Mouse (Mus musculus): ENCODE measurements around the gene Mtus2. TPM values are rescaled to one million over a fixed set of nuclear protein-coding genes. Genes with fewer than 3 reads are reported as not detected.

Mtus2 gene
- polyA plus RNA-seq, 1 experiment: 0.05 TPM

- H3ac ChIP-seq (ENCODE audit: control insufficient read depth, insufficient read length): no peak overlapping the region
- no peak overlapping the region for H3K4me3 ChIP-seq
- no peaks in the 10 kb centered on the region for H3K36me3 ChIP-seq (ENCODE audit: control insufficient read depth, insufficient read depth)
- H3K27me3 ChIP-seq (ENCODE audit: control insufficient read depth, insufficient read depth, insufficient read length): no peaks in the 10 kb centered on the region
- H3K79me2 ChIP-seq (ENCODE audit: control insufficient read depth, insufficient read depth): no peaks in the 10 kb centered on the region
- H3K4me2 ChIP-seq (ENCODE audit: low read depth): no peak overlapping the region
- no peak for TF ChIP-seq TCF3 (IDR thresholded peaks at IDR 0.05; ENCODE audit: insufficient read length, low read depth)
- no peak for TF ChIP-seq E2F4 (IDR thresholded peaks at IDR 0.05; ENCODE audit: insufficient read depth)
- no peak for TF ChIP-seq USF1 (IDR thresholded peaks at IDR 0.05; ENCODE audit: low read depth)
- no peak for TF ChIP-seq TCF12 (IDR thresholded peaks at IDR 0.05; ENCODE audit: insufficient read depth, poor library complexity, severe bottlenecking)
- no peak for TF ChIP-seq MAX (IDR thresholded peaks at IDR 0.05; ENCODE audit: low read depth)
- TF ChIP-seq REST (IDR thresholded peaks at IDR 0.05; ENCODE audit: insufficient read depth, insufficient read length): peak; percentile 80
- TF ChIP-seq POLR2AphosphoS2 (IDR thresholded peaks at IDR 0.05; ENCODE audit: insufficient read length, low read depth): no peak
- TF ChIP-seq POLR2A (IDR thresholded peaks at IDR 0.05; ENCODE audit: insufficient read length, low read depth): no peak
Measured at GRCm38 (mm10) chr5:148069909-148070308, 112.8 kb downstream of the Mtus2 start.

- Histone ChIP-seq H3K79me2 (ENCODE audit: control insufficient read depth, insufficient read depth) (no peaks in the 10 kb centered on the region), H3K36me3 (ENCODE audit: control insufficient read depth, insufficient read depth) (no peaks in the 10 kb centered on the region), H3ac (ENCODE audit: control insufficient read depth, insufficient read length) (no peak overlapping the region), H3K4me2 (ENCODE audit: low read depth) (no peak overlapping the region), H3K4me3 (no peak overlapping the region), H3K27me3 (ENCODE audit: control insufficient read depth, insufficient read depth, insufficient read length) (no peaks in the 10 kb centered on the region)
- no peak for TF ChIP-seq SRF (IDR thresholded peaks at IDR 0.05; ENCODE audit: control insufficient read depth, insufficient read length, low read depth)
- no peak for TF ChIP-seq MYOG (IDR thresholded peaks at IDR 0.05; ENCODE audit: control insufficient read depth in 1 of 3, insufficient read depth in 1 of 3, insufficient read length in 2 of 3, low read depth in 2 of 3)
- TF ChIP-seq USF1 (IDR thresholded peaks at IDR 0.05; ENCODE audit: low read depth): no peak
- peak; percentile 89 for TF ChIP-seq REST (IDR thresholded peaks at IDR 0.05; ENCODE audit: insufficient read depth, insufficient read length)
- TF ChIP-seq TCF3 (IDR thresholded peaks at IDR 0.05; ENCODE audit: insufficient read length, low read depth): no peak
- TF ChIP-seq E2F4 (IDR thresholded peaks at IDR 0.05; ENCODE audit: insufficient read depth): no peak
Measured at GRCm38 (mm10) chr5:148071800-148072199, 114.7 kb downstream of the Mtus2 start.

DNA sequence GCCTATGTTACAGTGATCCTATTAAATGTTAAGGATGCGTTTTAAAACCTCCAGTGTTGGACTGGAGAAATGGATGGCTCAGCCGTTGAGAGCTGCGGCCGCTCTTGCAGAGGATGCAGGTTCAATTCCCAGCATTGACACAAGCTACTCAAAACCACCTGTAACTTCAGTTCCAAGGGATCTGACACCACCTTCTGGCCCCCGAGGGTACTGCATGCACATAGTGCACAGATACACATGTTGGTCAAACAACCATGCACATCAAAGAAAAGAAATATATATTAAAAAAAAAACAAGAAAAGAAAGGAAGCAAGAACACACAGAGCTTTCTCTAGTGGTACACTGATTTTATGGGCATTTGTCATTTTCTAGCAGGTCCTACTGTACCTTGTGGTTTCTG, 116.3 kb downstream of the Mtus2 start:
- Histone ChIP-seq H3K4me3 (no peak overlapping the region), H3K4me2 (ENCODE audit: low read depth) (no peak overlapping the region), H3K36me3 (ENCODE audit: control insufficient read depth, insufficient read depth) (no peaks in the 10 kb centered on the region), H3K79me2 (ENCODE audit: control insufficient read depth, insufficient read depth) (no peaks in the 10 kb centered on the region), H3K27me3 (ENCODE audit: control insufficient read depth, insufficient read depth, insufficient read length) (no peaks in the 10 kb centered on the region), H3ac (ENCODE audit: control insufficient read depth, insufficient read length) (no peak overlapping the region)
- TF ChIP-seq MYOD1 (IDR thresholded peaks at IDR 0.05; ENCODE audit: control insufficient read depth in 1 of 3, insufficient read length in 2 of 3, low read depth in 2 of 3): no peak
- no peak for TF ChIP-seq REST (IDR thresholded peaks at IDR 0.05; ENCODE audit: insufficient read depth, insufficient read length)
- no peak for TF ChIP-seq SRF (IDR thresholded peaks at IDR 0.05; ENCODE audit: control insufficient read depth, insufficient read length, low read depth)
- no peak for TF ChIP-seq E2F4 (IDR thresholded peaks at IDR 0.05; ENCODE audit: insufficient read depth)
- no peak for TF ChIP-seq MAX (IDR thresholded peaks at IDR 0.05; ENCODE audit: low read depth)

DNA sequence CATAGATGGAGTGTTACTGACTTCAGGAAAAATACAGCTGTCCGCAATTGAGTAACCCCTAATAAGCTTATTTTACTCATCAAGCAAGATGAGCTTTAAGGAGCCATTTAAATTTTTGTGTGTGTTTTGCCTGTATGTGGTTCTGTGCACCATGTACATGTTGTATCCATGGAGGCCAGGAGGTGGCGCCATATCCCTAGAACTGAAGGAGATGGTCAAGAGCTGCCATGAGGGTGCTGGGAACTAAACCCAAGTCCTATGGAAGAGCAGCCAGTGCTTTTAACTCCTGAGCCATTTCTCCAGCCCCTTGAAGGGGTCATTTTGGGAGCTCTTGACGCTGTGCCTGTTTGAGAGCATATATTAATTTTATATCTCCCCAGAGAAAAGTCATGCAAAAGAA, 122.6 kb downstream of the Mtus2 start:
- Histone ChIP-seq H3K79me2 (ENCODE audit: control insufficient read depth, insufficient read depth) (no peaks in the 10 kb centered on the region), H3K4me2 (ENCODE audit: low read depth) (no peak overlapping the region), H3ac (ENCODE audit: control insufficient read depth, insufficient read length) (no peak overlapping the region), H3K36me3 (ENCODE audit: control insufficient read depth, insufficient read depth) (no peaks in the 10 kb centered on the region), H3K4me3 (no peak overlapping the region), H3K27me3 (ENCODE audit: control insufficient read depth, insufficient read depth, insufficient read length) (no peaks in the 10 kb centered on the region)
- no peak for TF ChIP-seq POLR2A (IDR thresholded peaks at IDR 0.05; ENCODE audit: insufficient read length, low read depth)
- TF ChIP-seq REST (IDR thresholded peaks at IDR 0.05; ENCODE audit: insufficient read depth, insufficient read length): no peak
- no peak for TF ChIP-seq SRF (IDR thresholded peaks at IDR 0.05; ENCODE audit: control insufficient read depth, insufficient read length, low read depth)
- TF ChIP-seq POLR2AphosphoS2 (IDR thresholded peaks at IDR 0.05; ENCODE audit: insufficient read length, low read depth): no peak
- no peak for TF ChIP-seq MYOG (IDR thresholded peaks at IDR 0.05; ENCODE audit: control insufficient read depth in 1 of 3, insufficient read depth in 1 of 3, insufficient read length in 2 of 3, low read depth in 2 of 3)
- no peak for TF ChIP-seq USF1 (IDR thresholded peaks at IDR 0.05; ENCODE audit: low read depth)
- TF ChIP-seq MYOD1 (IDR thresholded peaks at IDR 0.05; ENCODE audit: control insufficient read depth in 1 of 3, insufficient read length in 2 of 3, low read depth in 2 of 3): no peak
- TF ChIP-seq E2F4 (IDR thresholded peaks at IDR 0.05; ENCODE audit: insufficient read depth): no peak
- TF ChIP-seq MAX (IDR thresholded peaks at IDR 0.05; ENCODE audit: low read depth): no peak
- TF ChIP-seq CEBPB (IDR thresholded peaks at IDR 0.05; ENCODE audit: insufficient read depth, poor library complexity, severe bottlenecking): no peak
- TF ChIP-seq TCF3 (IDR thresholded peaks at IDR 0.05; ENCODE audit: insufficient read length, low read depth): no peak

- Histone ChIP-seq H3K4me3 (no peak overlapping the region), H3K4me2 (ENCODE audit: low read depth) (no peak overlapping the region), H3ac (ENCODE audit: control insufficient read depth, insufficient read length) (no peak overlapping the region), H3K36me3 (ENCODE audit: control insufficient read depth, insufficient read depth) (no peaks in the 10 kb centered on the region), H3K27me3 (ENCODE audit: control insufficient read depth, insufficient read depth, insufficient read length) (no peaks in the 10 kb centered on the region), H3K79me2 (ENCODE audit: control insufficient read depth, insufficient read depth) (no peaks in the 10 kb centered on the region)
- no peak for TF ChIP-seq SRF (IDR thresholded peaks at IDR 0.05; ENCODE audit: control insufficient read depth, insufficient read length, low read depth)
- TF ChIP-seq TCF3 (IDR thresholded peaks at IDR 0.05; ENCODE audit: insufficient read length, low read depth): no peak
- TF ChIP-seq TCF12 (IDR thresholded peaks at IDR 0.05; ENCODE audit: insufficient read depth, poor library complexity, severe bottlenecking): no peak
- no peak for TF ChIP-seq POLR2AphosphoS2 (IDR thresholded peaks at IDR 0.05; ENCODE audit: insufficient read length, low read depth)
- no peak for TF ChIP-seq REST (IDR thresholded peaks at IDR 0.05; ENCODE audit: insufficient read depth, insufficient read length)
- no peak for TF ChIP-seq CEBPB (IDR thresholded peaks at IDR 0.05; ENCODE audit: insufficient read depth, poor library complexity, severe bottlenecking)
- no peak for TF ChIP-seq MYOG (IDR thresholded peaks at IDR 0.05; ENCODE audit: control insufficient read depth in 1 of 3, insufficient read depth in 1 of 3, insufficient read length in 2 of 3, low read depth in 2 of 3)
- TF ChIP-seq E2F4 (IDR thresholded peaks at IDR 0.05; ENCODE audit: insufficient read depth): no peak
- no peak for TF ChIP-seq MYOD1 (IDR thresholded peaks at IDR 0.05; ENCODE audit: control insufficient read depth in 1 of 3, insufficient read length in 2 of 3, low read depth in 2 of 3)
- no peak for TF ChIP-seq MAX (IDR thresholded peaks at IDR 0.05; ENCODE audit: low read depth)
- TF ChIP-seq USF1 (IDR thresholded peaks at IDR 0.05; ENCODE audit: low read depth): no peak
- no peak for TF ChIP-seq POLR2A (IDR thresholded peaks at IDR 0.05; ENCODE audit: insufficient read length, low read depth)
Measured at GRCm38 (mm10) chr5:148083541-148083940, 126.4 kb downstream of the Mtus2 start.

Measured in myocyte (in vitro differentiated cells).